Mouse (Mus musculus): ENCODE results near the gene Naglu. TPM values are rescaled to one million over a fixed set of nuclear protein-coding genes. Genes with fewer than 3 reads are reported as not detected.

The Naglu gene
- polyA plus RNA-seq, 1 experiment from 2014 or later = 8.1 TPM

- H3K27me3 ChIP-seq = no peaks in the 10 kb centered on the region
- H3K9me3 ChIP-seq = no peaks in the 10 kb centered on the region
- H3K4me3 ChIP-seq = no peak overlapping the region
- ATAC-seq (replicated peaks) = no peak
- H3K9ac ChIP-seq (replicated peaks) = no peak overlapping the region
- 84% methylated on average over 8 of the region's 8 CpGs for WGBS
- H3K4me1 ChIP-seq = peaks cover 10% of the 10 kb centered on the region
- H3K36me3 ChIP-seq = peaks cover 50% of the 10 kb centered on the region
- H3K27ac ChIP-seq (replicated peaks) = peak overlapping the region; percentile 18; the same call in 1 of the 2 replicates
- no peak overlapping the region for H3K4me2 ChIP-seq (replicated peaks)
These were observed 9.7 kb upstream of the Naglu start for GRCm38 (mm10) chr11:101060126-101060525.

- Histone ChIP-seq H3K9ac (replicated peaks) (no peak overlapping the region), H3K36me3 (peaks cover 41% of the 10 kb centered on the region), H3K27me3 (no peaks in the 10 kb centered on the region), H3K4me1 (peaks cover 10% of the 10 kb centered on the region), H3K4me2 (replicated peaks) (no peak overlapping the region), H3K27ac (replicated peaks) (no peak overlapping the region), H3K4me3 (no peak overlapping the region), H3K9me3 (no peaks in the 10 kb centered on the region)
- 90% methylated on average over 5 of the region's 5 CpGs for WGBS
- no peak for ATAC-seq (replicated peaks)
These were observed 8.8 kb upstream of the Naglu start for GRCm38 (mm10) chr11:101061049-101061448.

- Histone ChIP-seq H3K9ac (replicated peaks) (no peak overlapping the region), H3K4me1 (peaks cover 18% of the 10 kb centered on the region), H3K4me2 (replicated peaks) (no peak overlapping the region), H3K4me3 (no peak overlapping the region), H3K36me3 (peaks cover 30% of the 10 kb centered on the region), H3K27ac (replicated peaks) (no peak overlapping the region), H3K9me3 (no peaks in the 10 kb centered on the region), H3K27me3 (no peaks in the 10 kb centered on the region)
- no peak for ATAC-seq (replicated peaks)
- WGBS = 75% methylated on average over 12 of the region's 12 CpGs
These were observed 7.5 kb upstream of the Naglu start for GRCm38 (mm10) chr11:101062165-101062884.

- ATAC-seq (replicated peaks) = no peak
- Histone ChIP-seq H3K27me3 (no peaks in the 10 kb centered on the region), H3K9ac (replicated peaks) (no peak overlapping the region), H3K9me3 (no peaks in the 10 kb centered on the region), H3K4me1 (peaks cover 20% of the 10 kb centered on the region), H3K27ac (replicated peaks) (peak overlapping the region; percentile 59; the same call in 1 of the 2 replicates), H3K4me2 (replicated peaks) (no peak overlapping the region), H3K36me3 (peaks cover 29% of the 10 kb centered on the region), H3K4me3 (no peak overlapping the region)
- 85% methylated on average over 14 of the region's 14 CpGs for WGBS
These were observed 6.7 kb upstream of the Naglu start for GRCm38 (mm10) chr11:101062971-101063675.

GRCm38 (mm10) chr11:101063676-101064327 lies 6.0 kb upstream of the Naglu start:
- ATAC-seq (replicated peaks) = no peak
- H3K27me3 ChIP-seq = no peaks in the 10 kb centered on the region
- no peaks in the 10 kb centered on the region for H3K9me3 ChIP-seq
- WGBS = 64% methylated on average over 12 of the region's 12 CpGs
- H3K4me3 ChIP-seq = no peak overlapping the region
- peak overlapping the region; percentile 3; the same call in 1 of the 2 replicates for H3K9ac ChIP-seq (replicated peaks)
- H3K4me1 ChIP-seq = peaks cover 20% of the 10 kb centered on the region
- H3K36me3 ChIP-seq = peaks cover 23% of the 10 kb centered on the region
- H3K27ac ChIP-seq (replicated peaks) = peak overlapping the region; percentile 59
- H3K4me2 ChIP-seq (replicated peaks) = no peak overlapping the region

GRCm38 (mm10) chr11:101064462-101064861 lies 5.3 kb upstream of the Naglu start:
- no peaks in the 10 kb centered on the region for H3K27me3 ChIP-seq
- H3K4me3 ChIP-seq = no peak overlapping the region
- peak overlapping the region; percentile 3; the same call in 1 of the 2 replicates for H3K9ac ChIP-seq (replicated peaks)
- no peak overlapping the region for H3K4me2 ChIP-seq (replicated peaks)
- ATAC-seq (replicated peaks) = no peak
- peaks cover 18% of the 10 kb centered on the region for H3K36me3 ChIP-seq
- peaks cover 25% of the 10 kb centered on the region for H3K4me1 ChIP-seq
- H3K9me3 ChIP-seq = no peaks in the 10 kb centered on the region
- 79% methylated on average over 4 of the region's 4 CpGs for WGBS
- H3K27ac ChIP-seq (replicated peaks) = no peak overlapping the region; the same call in 1 of the 2 replicates

GRCm38 (mm10) chr11:101065002-101065401 lies 4.8 kb upstream of the Naglu start:
- Histone ChIP-seq H3K9me3 (no peaks in the 10 kb centered on the region), H3K4me3 (no peak overlapping the region), H3K36me3 (peaks cover 15% of the 10 kb centered on the region), H3K27me3 (no peaks in the 10 kb centered on the region), H3K9ac (replicated peaks) (no peak overlapping the region), H3K27ac (replicated peaks) (no peak overlapping the region), H3K4me2 (replicated peaks) (no peak overlapping the region), H3K4me1 (peaks cover 26% of the 10 kb centered on the region)
- ATAC-seq (replicated peaks) = no peak
- 92% methylated on average over 9 of the region's 9 CpGs for WGBS

GRCm38 (mm10) chr11:101066549-101067412 lies 3.0 kb upstream of the Naglu start:
- Histone ChIP-seq H3K27me3 (no peaks in the 10 kb centered on the region), H3K4me2 (replicated peaks) (peak overlapping the region; percentile 50), H3K4me1 (peaks cover 37% of the 10 kb centered on the region), H3K9ac (replicated peaks) (peak overlapping the region; percentile 10; the same call in 1 of the 2 replicates), H3K4me3 (peak overlapping the region; percentile 31), H3K27ac (replicated peaks) (no peak overlapping the region), H3K9me3 (no peaks in the 10 kb centered on the region), H3K36me3 (peaks cover 15% of the 10 kb centered on the region)
- ATAC-seq (replicated peaks) = no peak
- WGBS = 20% methylated on average over 18 of the region's 18 CpGs

- H3K27me3 ChIP-seq = no peaks in the 10 kb centered on the region
- no peaks in the 10 kb centered on the region for H3K36me3 ChIP-seq
- H3K4me3 ChIP-seq = peak overlapping the region; percentile 77
- H3K9me3 ChIP-seq = no peaks in the 10 kb centered on the region
- H3K4me1 ChIP-seq = peaks cover 28% of the 10 kb centered on the region
- peak overlapping the region; percentile 91 for H3K4me2 ChIP-seq (replicated peaks)
- ATAC-seq (replicated peaks) = peak; percentile 71
- peak overlapping the region; percentile 64 for H3K27ac ChIP-seq (replicated peaks)
- H3K9ac ChIP-seq (replicated peaks) = peak overlapping the region; percentile 85
- under 1% methylated on average over 36 of the region's 36 CpGs for WGBS
These were observed 346 bp downstream of the Naglu start for GRCm38 (mm10) chr11:101070189-101070527.

- ATAC-seq (replicated peaks) = no peak
- peaks cover 28% of the 10 kb centered on the region for H3K4me1 ChIP-seq
- H3K9me3 ChIP-seq = no peaks in the 10 kb centered on the region
- 70% methylated on average over 6 of the region's 6 CpGs for WGBS
- H3K4me3 ChIP-seq = peak overlapping the region; percentile 77
- H3K4me2 ChIP-seq (replicated peaks) = peak overlapping the region; percentile 91
- H3K27ac ChIP-seq (replicated peaks) = 0 out of 2 replicates have a peak overlapping the region, but pooled peaks have one; percentile 64
- H3K36me3 ChIP-seq = no peaks in the 10 kb centered on the region
- H3K27me3 ChIP-seq = no peaks in the 10 kb centered on the region
- H3K9ac ChIP-seq (replicated peaks) = no peak overlapping the region
These were observed 1.2 kb downstream of the Naglu start for GRCm38 (mm10) chr11:101070987-101071386.

GRCm38 (mm10) chr11:101071810-101072428 lies 2.1 kb downstream of the Naglu start:
- H3K36me3 ChIP-seq = no peaks in the 10 kb centered on the region
- H3K4me1 ChIP-seq = peaks cover 23% of the 10 kb centered on the region
- H3K4me3 ChIP-seq = no peak overlapping the region
- H3K9ac ChIP-seq (replicated peaks) = no peak overlapping the region
- no peak overlapping the region for H3K27ac ChIP-seq (replicated peaks)
- no peaks in the 10 kb centered on the region for H3K27me3 ChIP-seq
- 78% methylated on average over 14 of the region's 14 CpGs for WGBS
- ATAC-seq (replicated peaks) = no peak
- no peak overlapping the region for H3K4me2 ChIP-seq (replicated peaks)
- H3K9me3 ChIP-seq = no peaks in the 10 kb centered on the region

Data from forebrain, embryonic 15.5 days (tissue).